Mouse (Mus musculus) intestine, embryonic 16.5 days (tissue): ENCODE measurements at regions not wholly inside any gene's neighbourhood (a gene's known extent, or its start where the extent isn't known, plus 50 kb on each side); places are given as distances from the start of the nearest gene placed in this dataset.

ENCODE experiments used
- ATAC-seq: fragments of 200-750 bp; cut with Nextera tagmentation; 2 replicates; pipeline ENCODE4 v1.8.0; 2017; ENCODE audit warnings: moderate TSS enrichment, moderate library complexity
- H3K27ac ChIP-seq: fragments of 300-500 bp; sonication (generic); 2 replicates; pipeline ENCODE4 v1.5.1; 2014; ENCODE audit warnings: mild to moderate bottlenecking, low read length
- H3K27me3 ChIP-seq: fragments of 300-500 bp; sonication (generic); replicated peaks from 2 replicates; pipeline ENCODE4 v1.6.1; 2014; ENCODE audit warnings: low read length, control low read depth, mixed read lengths; ENCODE audit not compliant: control insufficient read depth, insufficient read depth
- H3K36me3 ChIP-seq: fragments of 300-500 bp; sonication (generic); 2 replicates; pipeline ENCODE4 v1.6.1; 2014; ENCODE audit warnings: low read length, control low read depth; ENCODE audit not compliant: control insufficient read depth, insufficient read depth
- H3K4me1 ChIP-seq: fragments of 300-500 bp; sonication (generic); 2 replicates; pipeline ENCODE4 v1.6.1; 2014; ENCODE audit warnings: low read length, control low read depth, mixed read lengths; ENCODE audit not compliant: control insufficient read depth, insufficient read depth
- H3K4me2 ChIP-seq: fragments of 300-500 bp; sonication (generic); 2 replicates; pipeline ENCODE4 v1.6.1; 2014; ENCODE audit warnings: low read depth, low read length, control low read depth
- H3K4me3 ChIP-seq: fragments of 300-500 bp; sonication (generic); 2 replicates; pipeline ENCODE4 v1.5.1; 2014; ENCODE audit warnings: mild to moderate bottlenecking, low read length
- H3K9ac ChIP-seq: fragments of 300-500 bp; sonication (generic); 2 replicates; pipeline ENCODE4 v1.6.1; 2014; ENCODE audit warnings: low read depth, low read length
- H3K9me3 ChIP-seq: fragments of 300-500 bp; sonication (generic); 2 replicates; pipeline ENCODE4 v1.6.1; 2016; ENCODE audit warnings: low read length, control low read depth; ENCODE audit not compliant: control insufficient read depth
- WGBS: fragments of 180-500 bp; shearing (Covaris S2); extraction: QIAGEN DNeasy Blood & Tissue Kit; methylation state at CpG from one replicate; pipeline ENCODE4 v1.1.7; 2014; 5-methylcytosine and 5-hydroxymethylcytosine counted together

DNA sequence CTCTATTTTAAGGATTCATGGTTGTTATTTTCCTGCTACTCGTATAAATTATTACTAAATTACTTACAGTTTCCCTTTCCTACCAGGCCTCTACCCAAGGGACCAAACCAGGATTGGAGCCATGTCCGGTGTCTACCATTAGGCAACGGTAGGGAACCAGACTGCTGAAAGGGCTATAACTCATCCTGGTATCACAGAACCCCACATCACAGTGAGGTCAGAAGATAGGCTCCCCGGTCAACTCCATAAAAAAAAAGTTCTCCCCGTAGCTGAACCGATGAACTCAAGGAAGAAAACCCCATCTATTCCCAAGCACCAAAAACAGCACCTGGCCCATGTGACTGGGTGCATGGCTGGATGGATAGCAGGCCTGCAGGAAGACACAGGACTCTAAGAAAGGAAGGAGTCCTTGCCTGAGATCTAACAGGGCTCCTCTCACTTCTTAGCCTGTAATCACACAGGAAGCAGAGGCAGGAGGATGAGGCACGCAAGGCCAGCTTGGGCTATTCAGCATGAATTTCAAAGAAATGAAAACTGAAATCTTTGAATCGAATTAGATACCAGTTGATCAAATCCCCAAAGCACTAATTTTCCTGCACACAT, 150.6 kb upstream of the Smim15 start:
- H3K4me3 ChIP-seq, result no peak overlapping the region
- H3K9ac ChIP-seq, result no peak overlapping the region
- 88% methylated on average over 8 of the region's 8 CpGs for WGBS
- H3K27ac ChIP-seq, result no peak overlapping the region
- H3K36me3 ChIP-seq, result no peaks in the 10 kb centered on the region
- no peak for ATAC-seq
- no peaks in the 10 kb centered on the region for H3K27me3 ChIP-seq
- 0 out of 2 replicates have a peak, but pooled peaks cover 3% of the 10 kb centered on the region for H3K4me1 ChIP-seq
- no peak overlapping the region for H3K4me2 ChIP-seq
- no peaks in the 10 kb centered on the region for H3K9me3 ChIP-seq

DNA sequence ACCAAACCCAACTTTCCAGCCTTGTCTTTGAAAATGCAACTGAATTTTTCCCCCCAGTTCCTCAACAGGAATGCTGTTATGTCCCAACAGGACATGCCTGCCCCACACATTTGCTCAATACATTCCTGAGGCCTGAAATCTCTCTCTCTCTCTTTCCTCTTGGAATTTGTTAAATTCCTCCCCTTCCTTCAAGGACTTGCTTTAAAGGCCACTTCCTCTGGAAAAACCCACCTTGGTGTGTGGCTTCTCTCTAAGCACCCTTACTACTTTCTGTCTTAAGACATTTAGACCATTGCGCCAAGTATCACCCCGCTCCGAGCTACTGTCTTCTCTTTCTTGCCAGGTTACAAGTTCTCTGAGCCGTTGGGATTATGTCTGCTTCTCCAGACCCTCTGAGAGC, 151.2 kb upstream of the Smim15 start:
- ATAC-seq, result no peak
- H3K9me3 ChIP-seq, result no peaks in the 10 kb centered on the region
- H3K4me2 ChIP-seq, result no peak overlapping the region
- H3K4me1 ChIP-seq, result 0 out of 2 replicates have a peak, but pooled peaks cover 3% of the 10 kb centered on the region
- no peaks in the 10 kb centered on the region for H3K27me3 ChIP-seq
- 91% methylated on average over 4 of the region's 4 CpGs for WGBS
- H3K36me3 ChIP-seq, result no peaks in the 10 kb centered on the region
- no peak overlapping the region for H3K9ac ChIP-seq
- H3K27ac ChIP-seq, result no peak overlapping the region
- no peak overlapping the region for H3K4me3 ChIP-seq

DNA sequence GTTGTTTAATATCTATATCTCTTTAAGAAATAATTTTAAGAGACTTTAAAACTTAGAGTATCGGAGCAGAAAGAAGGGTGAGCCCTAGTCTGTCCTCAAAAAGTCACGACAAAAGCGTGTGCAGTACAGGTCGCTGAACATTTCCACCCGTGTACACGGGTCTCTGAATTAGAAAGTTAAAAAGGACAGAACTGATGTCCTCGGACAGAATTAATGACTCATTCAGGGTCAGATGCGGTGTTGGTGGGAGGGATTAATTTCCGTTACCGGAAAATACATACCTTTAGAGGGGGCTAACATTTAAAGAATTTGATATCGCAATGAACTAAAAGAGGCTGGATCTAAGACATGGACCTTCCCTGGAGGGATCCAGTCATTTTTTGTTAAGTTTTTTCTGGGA, 152.3 kb upstream of the Smim15 start:
- Histone ChIP-seq H3K27me3 (no peaks in the 10 kb centered on the region), H3K4me1 (peaks cover 11% of the 10 kb centered on the region), H3K36me3 (no peaks in the 10 kb centered on the region), H3K4me3 (peak overlapping the region; percentile 91), H3K9me3 (no peaks in the 10 kb centered on the region), H3K9ac (peak overlapping the region; percentile 88; the same call in 1 of the 2 replicates), H3K4me2 (peak overlapping the region; percentile 74), H3K27ac (peak overlapping the region; percentile 98)
- 10% methylated on average over 11 of the region's 11 CpGs for WGBS
- ATAC-seq, result no peak

DNA sequence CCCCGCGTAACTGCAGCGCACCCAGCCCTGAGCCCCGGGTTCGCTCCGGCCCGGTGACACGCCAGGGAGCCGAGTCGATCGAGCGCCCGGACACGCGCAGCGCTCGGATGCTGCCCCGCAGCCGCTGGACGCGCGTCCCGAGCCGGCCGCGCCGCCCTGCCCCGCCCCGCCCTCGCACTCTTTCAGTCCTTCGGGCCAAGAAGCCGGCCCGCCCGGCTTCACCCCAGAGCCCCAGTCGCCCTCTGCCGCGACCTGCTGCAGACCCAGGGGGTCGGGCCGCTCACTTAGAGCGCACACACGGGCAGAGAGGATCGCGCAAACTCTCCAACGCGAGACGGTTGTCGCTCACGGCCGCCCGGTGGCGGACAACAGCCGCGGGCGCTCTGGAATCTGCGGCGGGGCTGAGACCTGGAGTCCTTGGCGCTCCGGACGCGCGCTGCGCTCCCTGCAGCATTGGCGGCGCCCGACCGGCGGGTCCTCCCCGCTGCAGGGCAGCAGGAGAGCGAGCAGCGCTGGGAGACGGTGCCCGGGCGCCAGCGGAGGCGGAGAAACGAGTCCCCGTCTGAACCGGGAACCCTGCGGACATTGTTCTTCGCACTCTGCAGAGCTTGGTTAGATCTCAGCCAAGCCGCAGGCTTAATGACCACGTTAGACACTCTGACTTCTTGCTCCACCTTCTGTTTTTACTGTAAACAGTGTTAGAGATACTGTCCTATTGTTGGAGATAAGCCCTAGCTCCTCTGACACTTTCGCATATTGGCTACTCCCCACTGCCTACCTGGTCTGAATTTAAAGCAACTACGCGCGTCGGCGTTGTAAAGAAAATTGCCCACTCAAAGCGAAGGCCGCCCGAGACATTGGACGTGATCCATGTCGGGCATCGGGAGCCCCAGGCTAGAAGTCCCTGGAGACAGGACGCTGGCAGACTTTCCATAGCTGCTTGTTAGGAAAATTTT, 153.1 kb upstream of the Smim15 start:
- no peaks in the 10 kb centered on the region for H3K27me3 ChIP-seq
- no peaks in the 10 kb centered on the region for H3K36me3 ChIP-seq
- peak overlapping the region; percentile 88 for H3K9ac ChIP-seq
- WGBS, result under 1% methylated on average over 87 of the region's 95 CpGs
- H3K4me1 ChIP-seq, result peaks cover 13% of the 10 kb centered on the region
- peak; percentile 49 for ATAC-seq
- peak overlapping the region; percentile 74 for H3K4me2 ChIP-seq
- H3K27ac ChIP-seq, result peak overlapping the region; percentile 98
- no peaks in the 10 kb centered on the region for H3K9me3 ChIP-seq
- peak overlapping the region; percentile 91 for H3K4me3 ChIP-seq

DNA sequence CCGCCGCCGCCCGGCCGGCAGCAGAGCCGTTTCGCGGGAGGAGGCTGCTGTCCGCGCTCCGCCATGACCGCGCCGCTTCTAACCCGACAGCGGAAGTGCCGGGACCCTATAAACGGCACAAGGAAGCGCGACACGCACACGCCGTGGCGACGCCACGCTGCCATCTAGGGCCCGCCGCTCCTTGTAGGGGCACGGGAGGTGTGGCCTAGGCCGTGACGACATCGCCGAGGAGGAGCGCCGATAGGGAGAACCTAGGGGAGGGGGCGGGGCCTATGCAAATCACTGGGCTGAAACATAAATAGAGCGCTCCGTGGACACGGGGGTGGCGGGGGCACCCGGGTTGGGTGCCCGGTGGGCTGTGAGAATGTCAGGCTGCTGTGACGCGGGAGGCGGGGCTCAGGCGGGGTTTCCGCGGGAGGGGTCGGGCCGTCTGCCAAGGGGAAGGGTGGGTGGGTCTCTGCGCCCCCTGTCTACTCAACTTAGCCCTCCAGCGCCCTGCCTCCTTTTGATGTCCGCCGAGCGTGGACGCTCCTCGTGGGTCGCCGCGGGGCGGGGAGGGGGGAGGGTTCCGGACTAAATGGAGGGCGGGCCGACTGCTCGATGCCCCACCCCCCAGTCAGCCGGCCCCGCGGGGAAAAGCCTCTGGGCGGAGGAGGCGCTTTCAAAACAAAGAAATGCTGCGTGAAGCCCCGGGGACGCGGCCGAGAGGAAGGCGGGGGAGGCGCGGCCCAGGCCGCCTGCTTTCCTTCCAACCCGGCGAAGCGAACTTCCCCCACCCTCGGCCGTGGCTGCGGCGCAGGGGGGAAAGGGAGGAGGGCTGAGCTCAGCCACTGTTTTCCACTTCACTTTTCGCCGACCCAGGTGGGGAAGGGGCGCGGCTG, 154.0 kb upstream of the Smim15 start:
- under 1% methylated on average over 83 of the region's 90 CpGs for WGBS
- H3K9ac ChIP-seq, result peak overlapping the region; percentile 88
- peak overlapping the region; percentile 98 for H3K27ac ChIP-seq
- peak overlapping the region; percentile 91 for H3K4me3 ChIP-seq
- peaks cover 13% of the 10 kb centered on the region for H3K4me1 ChIP-seq
- H3K4me2 ChIP-seq, result peak overlapping the region; percentile 74
- peak; percentile 92 for ATAC-seq
- H3K36me3 ChIP-seq, result no peaks in the 10 kb centered on the region
- no peaks in the 10 kb centered on the region for H3K27me3 ChIP-seq
- H3K9me3 ChIP-seq, result no peaks in the 10 kb centered on the region

DNA sequence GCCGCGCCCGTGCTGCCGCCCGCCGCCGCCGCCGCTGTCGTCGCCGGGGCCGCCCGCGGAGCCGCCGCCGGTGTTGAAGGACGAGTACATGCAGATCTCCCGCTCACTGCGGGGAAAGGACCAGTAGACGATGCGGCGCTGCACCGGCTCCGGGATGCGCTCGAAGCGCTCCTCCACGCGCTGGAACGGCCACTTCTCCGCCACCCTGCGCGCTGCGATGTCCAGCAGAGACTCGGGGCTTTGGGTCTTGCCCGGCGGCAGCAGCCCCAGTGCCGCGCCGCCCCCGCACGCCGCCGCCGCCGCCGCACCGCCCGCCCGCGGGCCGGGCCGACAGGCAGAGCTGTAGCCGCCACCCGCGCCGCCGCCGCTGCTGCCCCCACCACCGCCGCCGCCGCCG, 154.7 kb upstream of the Smim15 start:
- no peaks in the 10 kb centered on the region for H3K27me3 ChIP-seq
- WGBS, result under 1% methylated on average over 50 of the region's 66 CpGs
- H3K4me1 ChIP-seq, result peaks cover 13% of the 10 kb centered on the region
- peak overlapping the region; percentile 91 for H3K4me3 ChIP-seq
- ATAC-seq, result peak; percentile 4
- no peaks in the 10 kb centered on the region for H3K9me3 ChIP-seq
- no peaks in the 10 kb centered on the region for H3K36me3 ChIP-seq
- peak overlapping the region; percentile 88 for H3K9ac ChIP-seq
- H3K4me2 ChIP-seq, result peak overlapping the region; percentile 68
- peak overlapping the region; percentile 86 for H3K27ac ChIP-seq

DNA sequence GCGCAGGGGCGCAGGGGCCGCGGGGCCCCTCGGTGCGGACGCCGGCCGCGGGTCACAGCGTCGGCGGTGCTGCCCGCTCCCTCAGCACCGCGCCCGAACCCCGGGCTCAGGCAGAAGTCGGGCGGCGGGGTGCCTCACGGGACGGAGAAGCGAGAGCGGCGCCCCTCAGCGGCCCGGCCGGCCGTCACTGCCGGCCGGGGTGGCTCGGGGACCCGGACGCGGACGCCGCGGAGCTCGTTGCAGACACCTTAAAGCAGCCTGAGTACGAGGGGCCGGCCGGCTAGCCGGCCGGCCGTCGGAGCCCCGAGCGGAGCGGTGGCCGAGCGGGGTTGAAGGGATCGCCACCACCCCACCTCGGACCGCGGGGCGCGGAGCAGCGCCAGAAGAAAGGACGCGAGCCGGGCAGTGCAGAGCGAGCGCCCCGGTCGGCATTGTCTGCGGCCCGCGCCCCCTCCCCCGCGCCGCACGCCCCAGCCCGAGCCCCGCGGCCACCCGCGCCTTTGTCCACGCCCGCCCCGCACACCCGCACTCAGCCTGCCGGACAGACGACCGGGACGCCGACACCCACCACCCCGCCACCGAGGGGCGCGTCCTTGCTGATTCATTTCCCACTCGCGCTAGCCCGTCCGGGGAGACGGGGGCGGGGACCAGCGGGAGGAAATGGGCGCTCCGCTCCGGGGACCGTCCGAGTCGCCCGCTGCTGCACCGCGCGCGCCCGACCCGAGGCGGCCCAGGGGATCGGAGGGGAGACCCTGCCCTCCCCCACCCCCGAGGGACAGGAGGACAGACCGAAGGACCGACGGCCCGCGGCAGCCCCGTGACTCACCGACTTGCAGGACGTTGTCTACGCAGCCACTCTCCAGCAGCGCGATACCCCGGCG, 155.4 kb upstream of the Smim15 start:
- Histone ChIP-seq H3K9me3 (no peaks in the 10 kb centered on the region), H3K4me1 (peaks cover 13% of the 10 kb centered on the region), H3K27ac (peak overlapping the region; percentile 86), H3K36me3 (no peaks in the 10 kb centered on the region), H3K4me3 (peak overlapping the region; percentile 91), H3K9ac (peak overlapping the region; percentile 88), H3K27me3 (no peaks in the 10 kb centered on the region), H3K4me2 (peak overlapping the region; percentile 68)
- under 1% methylated on average over 119 of the region's 127 CpGs for WGBS
- 0 out of 2 replicates have a peak, but pooled peaks have one; percentile 2 for ATAC-seq

DNA sequence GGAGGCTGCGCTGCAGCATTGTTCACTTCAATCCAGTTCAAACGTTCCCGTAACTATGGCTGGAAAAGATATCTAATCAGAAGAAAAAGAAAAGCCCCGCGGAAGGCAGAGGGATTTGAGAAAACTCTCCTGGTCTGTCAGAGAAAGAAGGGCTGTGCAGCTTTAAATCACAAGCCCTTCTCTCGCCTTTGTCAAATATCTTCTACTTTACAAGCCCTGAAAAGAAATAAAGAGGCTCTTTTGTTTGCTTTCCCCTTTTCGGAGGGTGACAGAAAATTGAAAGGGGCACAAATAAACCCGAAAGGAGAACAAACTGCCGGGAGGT, 156.1 kb upstream of the Smim15 start:
- peaks cover 13% of the 10 kb centered on the region for H3K4me1 ChIP-seq
- H3K27me3 ChIP-seq, result no peaks in the 10 kb centered on the region
- peak overlapping the region; percentile 91 for H3K4me3 ChIP-seq
- H3K9ac ChIP-seq, result peak overlapping the region; percentile 88
- ATAC-seq, result no peak
- H3K36me3 ChIP-seq, result no peaks in the 10 kb centered on the region
- WGBS, result under 1% methylated on average over 9 of the region's 9 CpGs
- no peaks in the 10 kb centered on the region for H3K9me3 ChIP-seq
- H3K4me2 ChIP-seq, result peak overlapping the region; percentile 68
- 0 out of 2 replicates have a peak overlapping the region, but pooled peaks have one; percentile 86 for H3K27ac ChIP-seq
